Mouse (Mus musculus): ENCODE data around the gene Itgae. TPM values are rescaled to one million over a fixed set of nuclear protein-coding genes. Genes with fewer than 3 reads are reported as not detected.

The Itgae gene
- polyA plus RNA-seq (2012; rRNA removed) = 0.50 and 0.58 TPM in 2 replicates

DNA sequence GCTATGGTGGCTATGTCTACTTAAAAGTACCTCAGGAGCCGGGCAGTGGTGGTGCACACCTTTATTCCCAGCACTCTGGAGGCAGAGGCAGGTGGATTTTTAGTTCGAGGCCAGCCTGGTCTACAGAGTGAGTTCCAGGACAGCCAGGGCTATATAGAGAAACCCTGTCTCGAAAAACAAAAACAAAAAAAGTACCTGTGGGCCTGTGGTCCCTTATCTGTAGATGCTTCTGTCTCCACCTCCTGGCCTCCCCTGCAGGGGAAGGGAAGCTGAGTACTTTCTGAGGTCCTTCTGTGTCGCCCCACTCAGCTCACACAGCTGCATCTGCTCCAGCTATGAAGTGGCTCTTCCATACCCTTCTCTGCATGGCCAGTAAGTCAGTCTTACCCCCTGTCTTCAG is at the start of gene Itgae:
Gene Itgae, plus strand, starts transcription at position 301 of the 400 bp plus-strand sequence.
- no peak for DNase-seq (ENCODE audit: low spot score)

DNA sequence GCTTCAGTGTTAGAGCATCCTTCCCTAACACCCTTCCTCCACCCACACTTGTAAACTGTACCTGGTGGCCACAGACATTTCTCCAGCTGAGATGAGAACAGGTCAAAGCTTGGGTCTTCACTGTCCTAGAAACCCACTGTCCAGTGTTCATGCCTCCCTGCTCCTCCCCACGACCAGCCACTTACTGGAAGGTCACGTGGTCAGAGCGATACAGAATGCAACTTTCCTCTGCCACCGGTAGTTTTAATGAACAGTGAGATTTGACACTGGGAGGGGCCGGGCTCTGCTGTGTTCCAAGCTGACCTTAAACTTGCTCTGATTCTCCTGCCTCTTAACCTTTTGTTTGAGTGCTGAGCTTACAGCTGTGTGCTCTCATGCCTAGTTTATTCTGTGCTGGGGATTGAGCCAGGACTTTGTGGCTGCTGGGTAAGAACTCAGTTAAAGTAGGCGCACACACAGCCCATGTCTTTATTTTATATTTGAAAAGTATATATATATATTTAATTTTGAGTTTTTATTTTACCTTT is 46.1 kb upstream of the Itgae start:
- DNase-seq (ENCODE audit: low spot score) = no peak

DNA sequence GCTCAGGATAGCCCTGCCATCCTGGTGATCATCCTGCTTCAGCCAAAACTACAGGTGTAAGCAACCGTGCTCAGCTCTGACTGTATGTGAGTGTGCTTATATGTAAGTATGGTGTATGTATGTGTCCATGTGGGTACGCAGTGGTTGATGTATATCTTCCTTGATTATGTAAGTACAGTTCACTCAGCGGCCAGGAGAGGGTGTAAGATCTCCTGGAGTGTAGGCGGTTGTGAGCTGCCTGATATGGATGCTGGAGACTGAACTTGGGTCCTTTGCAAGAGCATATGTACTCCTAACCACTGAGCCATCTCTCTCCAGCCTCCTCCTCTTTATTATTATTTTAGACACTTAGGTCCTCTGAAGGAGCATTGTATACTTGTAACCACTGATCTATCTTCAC is 45.6 kb upstream of the Itgae start:
- DNase-seq (ENCODE audit: low spot score) = no peak

DNA sequence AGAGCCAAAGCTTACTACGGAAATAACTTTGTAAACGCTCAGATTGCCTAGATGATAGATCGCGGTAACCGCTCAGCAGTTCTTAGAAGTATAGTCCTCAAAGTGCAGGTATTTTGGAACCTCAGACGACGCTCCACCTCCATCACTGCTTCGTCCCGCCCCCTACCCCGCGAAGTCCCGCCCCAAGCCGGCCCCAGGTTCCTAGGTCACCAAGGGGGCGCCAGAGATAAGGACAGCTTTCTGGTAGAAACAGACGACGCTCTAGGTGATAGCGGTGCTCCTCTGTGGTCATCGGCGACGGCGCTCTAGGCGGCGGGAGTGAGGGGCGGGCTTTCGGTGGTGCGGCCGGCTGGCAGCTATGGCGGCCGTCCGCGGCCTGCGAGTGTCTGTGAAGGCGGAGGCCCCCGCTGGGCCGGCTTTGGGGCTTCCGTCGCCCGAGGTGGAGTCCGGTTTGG is 42.8 kb upstream of the Itgae start, which contains the start of gene Ncbp3:
Gene Ncbp3, plus strand, starts transcription at position 242 of the 455 bp plus-strand sequence.
- DNase-seq (ENCODE audit: low spot score) = peak; percentile 88

DNA sequence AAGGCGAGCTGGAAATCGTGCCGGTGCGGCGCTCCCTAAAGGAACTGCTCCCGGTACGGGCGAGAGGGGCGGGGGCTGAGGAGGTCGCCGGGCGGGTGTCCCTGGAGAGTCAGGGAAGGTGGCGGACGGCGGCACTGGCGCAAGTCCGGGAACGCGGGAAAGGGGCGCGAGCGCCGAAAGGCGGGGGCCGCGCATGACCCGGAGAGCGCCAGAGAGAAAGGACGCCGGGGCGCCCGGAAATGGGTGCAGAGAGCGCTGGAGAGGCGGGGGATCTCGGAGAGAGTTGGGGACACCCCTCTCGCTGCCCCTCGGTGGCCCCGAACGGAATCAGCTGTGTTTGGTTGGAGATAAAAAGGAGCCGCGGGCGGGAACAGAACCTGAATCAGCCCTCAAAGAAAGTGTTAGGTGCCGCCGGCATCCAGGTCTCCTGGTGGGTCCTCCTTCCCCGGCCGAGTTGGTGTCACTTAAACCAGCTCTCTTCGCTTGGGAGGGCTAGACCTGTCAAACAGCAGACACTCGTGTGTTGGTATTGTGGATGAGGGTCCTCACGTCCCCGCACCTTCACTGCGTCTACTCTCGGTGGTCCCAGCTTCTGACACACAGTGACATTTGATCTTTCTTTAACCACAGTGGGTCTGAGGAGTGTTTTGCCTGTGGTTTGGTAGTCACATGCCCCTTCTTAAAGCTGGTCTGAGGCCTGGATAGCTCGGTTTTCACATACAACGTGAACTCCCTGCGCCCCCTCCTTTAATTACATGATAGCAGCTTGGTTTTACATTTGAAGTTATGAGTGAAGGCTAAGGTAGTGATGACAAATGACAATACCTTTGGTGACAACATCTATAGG is 42.1 kb upstream of the Itgae start:
- DNase-seq (ENCODE audit: low spot score) = no peak

DNA sequence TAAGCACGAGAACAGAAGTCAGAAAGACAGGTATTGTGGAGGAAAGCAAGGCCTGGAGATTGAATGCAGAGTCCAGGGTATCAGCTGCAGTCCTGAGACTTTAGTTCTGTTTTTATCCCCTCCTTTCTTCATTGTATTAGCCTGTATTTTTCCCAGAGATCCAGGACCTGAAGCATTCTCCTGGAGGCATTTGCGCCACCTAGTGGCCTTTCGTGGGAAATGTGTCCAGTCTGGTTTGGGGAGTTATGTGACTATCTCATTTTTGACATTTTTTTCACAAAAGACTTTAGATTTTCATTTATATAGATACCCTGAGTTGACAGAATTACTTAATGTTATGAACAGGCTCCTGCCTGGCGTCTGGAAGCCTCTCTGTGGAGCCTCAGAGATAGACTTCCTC is 41.0 kb upstream of the Itgae start:
- no peak for DNase-seq (ENCODE audit: low spot score)

DNA sequence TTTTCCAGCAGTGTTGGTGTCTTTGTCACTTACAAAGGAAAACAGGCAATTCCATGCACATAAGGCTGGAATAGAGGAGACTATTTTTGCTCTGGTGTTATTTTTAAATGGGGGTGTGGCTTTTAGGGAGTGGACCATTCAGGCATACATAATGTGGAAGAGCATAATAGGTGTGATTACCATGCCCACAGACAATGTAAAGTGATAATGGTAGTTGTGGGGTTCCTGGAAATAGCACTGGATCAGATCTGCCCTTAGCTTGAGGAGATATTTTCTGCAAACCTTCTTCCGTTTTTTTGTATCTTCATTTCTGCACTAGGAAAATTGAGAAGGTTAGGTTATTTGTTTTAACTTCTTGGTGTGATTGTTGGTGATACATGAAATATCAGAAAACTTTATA is 37.6 kb upstream of the Itgae start:
- DNase-seq (ENCODE audit: low spot score) = no peak

DNA sequence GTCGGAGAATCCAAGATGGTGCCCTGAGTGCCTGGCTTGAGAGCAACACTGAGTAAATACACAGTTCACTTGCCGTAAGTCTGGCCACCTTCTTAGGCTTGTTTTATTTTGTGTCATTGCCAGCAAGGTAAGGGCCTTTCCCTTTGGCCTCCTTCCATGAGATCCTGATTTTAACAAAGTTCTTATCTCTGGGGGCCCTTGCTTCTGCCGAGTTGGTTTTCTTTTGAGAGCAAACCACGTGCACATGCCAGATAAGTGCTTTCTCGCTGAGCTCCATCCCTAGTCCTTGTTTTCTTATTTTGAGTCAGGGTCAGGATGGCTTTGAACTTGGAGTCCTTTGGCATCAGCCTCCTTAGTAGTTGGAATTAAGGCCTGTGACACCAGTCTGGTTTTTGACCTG is 32.7 kb upstream of the Itgae start:
- no peak for DNase-seq (ENCODE audit: low spot score)

DNA sequence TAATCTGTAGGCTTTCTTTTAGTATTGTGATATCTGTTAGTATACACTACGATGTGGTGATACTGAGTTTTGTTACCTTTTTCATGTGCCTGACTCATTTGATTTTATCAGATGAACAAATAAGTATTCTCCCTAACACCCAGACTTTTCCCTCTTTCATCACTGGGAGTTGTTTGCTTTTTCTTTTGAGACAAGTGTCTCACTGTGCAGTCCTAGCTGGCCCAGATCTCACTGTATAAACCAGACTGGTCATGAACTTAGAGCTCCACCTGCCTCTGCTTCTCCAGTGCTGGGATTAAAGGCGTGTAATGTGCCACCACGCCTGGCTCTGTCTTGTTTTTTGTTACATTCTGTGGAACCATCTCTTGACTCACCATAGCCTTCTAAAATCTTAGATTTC is 30.8 kb upstream of the Itgae start:
- DNase-seq (ENCODE audit: low spot score) = no peak

DNA sequence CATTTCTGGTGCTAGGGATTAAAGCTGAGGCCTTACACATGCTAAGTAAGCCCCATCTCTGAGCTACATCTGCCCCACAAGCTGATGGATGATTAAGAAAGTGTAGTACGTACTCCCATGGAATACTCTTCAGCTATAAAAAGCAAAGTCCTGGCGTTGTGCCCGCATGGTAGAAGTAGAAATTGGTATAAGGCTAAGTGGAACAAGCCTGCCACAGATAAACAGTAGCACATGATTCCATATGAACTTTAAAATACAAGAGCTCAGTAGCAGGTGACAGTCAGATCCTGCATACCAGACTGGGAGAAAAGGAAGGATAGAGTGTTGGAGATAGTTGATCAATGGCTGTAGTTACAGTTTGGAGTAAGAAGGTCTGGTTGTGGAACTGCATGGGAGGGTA is 29.0 kb upstream of the Itgae start:
- no peak for DNase-seq (ENCODE audit: low spot score)

DNA sequence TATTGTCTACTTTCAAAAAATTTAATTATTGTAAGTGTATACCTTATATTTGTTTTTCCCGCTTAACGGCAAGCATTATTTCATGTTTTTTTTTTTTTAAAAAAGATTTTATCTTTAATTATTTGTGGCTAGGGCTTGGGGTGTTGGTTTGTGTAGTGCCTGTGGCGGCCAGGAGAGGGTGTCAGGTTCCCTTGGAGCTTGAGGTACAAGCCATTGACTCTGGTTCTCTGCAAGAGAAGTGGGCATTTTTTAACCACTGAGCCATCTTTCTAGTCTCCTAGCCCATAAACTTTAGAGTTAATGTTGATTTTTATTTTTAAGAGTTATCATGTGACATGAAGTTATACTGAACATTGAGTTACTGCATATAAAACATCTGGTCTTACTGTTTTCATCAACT is 18.5 kb upstream of the Itgae start:
- DNase-seq (ENCODE audit: low spot score) = no peak

DNA sequence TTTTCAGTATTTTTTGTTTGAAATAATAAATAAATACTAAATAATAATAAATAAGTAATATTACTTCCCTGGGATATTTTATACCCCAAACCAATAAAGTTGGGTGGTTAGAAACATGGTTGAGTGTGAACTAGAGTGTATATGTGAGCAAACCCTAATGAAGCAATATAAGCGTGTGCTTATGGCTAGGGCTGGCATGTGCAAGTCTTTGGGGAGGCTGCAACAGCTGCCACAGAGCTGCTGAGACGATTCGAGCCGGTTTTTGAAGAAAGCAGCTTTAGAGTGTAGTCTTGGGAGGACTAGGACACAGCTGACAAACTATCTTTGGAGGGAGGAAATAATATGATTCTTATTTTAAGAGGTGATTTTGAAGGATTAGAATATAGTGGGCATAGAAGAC is 14.1 kb upstream of the Itgae start:
- DNase-seq (ENCODE audit: low spot score) = no peak

DNA sequence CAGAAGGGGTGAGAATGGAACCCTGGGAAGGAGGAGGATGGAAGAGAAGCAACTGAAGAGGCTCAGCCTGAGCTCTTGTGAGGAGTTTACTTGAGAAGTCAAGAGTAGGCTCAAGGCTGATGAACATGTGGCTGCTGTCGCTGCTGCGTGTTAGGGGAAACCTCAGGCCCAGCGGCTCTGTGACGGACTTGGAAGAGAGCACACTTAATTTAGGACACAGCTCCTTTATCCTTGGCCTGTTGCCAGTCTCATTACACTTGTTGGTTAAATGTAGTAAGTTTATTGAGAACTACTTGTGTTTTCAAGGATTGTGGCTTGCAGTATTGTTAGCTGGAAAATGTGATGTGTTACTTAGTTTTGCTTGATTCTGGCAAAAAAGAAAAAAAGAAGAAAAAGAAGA is 13.7 kb upstream of the Itgae start:
- no peak for DNase-seq (ENCODE audit: low spot score)

DNA sequence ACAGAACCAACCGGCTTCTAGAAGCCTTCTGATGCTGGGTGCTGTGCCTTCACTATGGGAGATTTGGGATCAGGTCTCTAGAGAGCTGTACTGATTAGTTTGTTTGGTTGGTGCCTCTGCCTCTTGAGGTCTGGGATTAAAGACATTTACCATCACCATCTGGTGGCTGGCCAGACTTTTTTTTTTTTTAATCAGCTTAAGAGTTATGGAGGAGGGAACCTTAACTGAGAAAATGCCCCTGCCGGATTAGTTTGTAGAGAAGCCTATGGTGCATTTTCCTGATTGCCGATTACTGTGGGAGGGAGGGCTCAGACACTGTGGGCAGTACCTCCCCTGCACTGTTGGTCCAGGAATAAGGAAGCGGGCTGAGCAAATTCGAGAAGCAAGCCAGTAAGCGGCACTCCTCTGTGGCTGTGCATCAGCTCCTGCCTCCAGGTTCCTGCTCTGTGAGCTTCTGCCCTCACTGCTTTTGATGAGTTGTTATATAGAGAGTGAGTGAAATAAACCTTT is 13.1 kb upstream of the Itgae start:
- DNase-seq (ENCODE audit: low spot score) = no peak

DNA sequence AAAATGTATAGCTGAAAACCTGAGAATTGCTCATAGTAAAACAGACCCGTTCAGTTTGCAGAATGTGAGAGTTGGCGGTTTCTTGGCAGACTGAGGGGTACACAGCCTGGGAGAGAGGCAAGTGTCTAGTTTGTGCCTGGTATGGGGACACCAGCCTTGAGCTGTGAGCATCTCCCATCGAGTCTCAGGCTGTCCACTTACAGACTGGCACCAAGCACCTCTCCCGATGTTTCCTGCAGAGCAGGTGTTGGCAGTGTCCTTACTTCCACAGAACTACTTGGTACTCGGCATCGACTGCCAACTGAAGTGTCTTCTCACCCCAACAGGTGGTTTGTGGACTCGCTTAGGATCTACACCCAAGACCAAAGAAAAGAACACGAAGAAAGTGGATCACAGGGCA is 11.8 kb upstream of the Itgae start:
- DNase-seq (ENCODE audit: low spot score) = no peak

DNA sequence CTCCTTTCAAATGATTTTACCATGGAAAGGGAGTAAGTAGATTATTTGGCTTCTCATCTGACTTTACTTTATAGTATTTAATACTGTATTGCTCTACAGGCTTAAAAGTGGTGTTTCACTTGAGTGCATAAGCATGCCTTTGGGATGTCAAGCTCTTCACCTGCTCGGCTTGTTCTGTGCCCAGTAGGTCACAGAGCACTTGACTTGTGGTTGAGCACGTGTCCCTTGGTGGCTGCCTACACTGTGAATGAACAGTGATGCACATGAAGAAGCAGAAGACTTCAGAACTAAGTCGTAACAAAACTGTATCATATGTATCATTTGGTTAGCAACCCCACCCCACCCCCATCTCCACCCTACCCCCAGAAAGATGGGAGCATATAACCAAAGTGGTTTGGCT is 10.1 kb upstream of the Itgae start:
- DNase-seq (ENCODE audit: low spot score) = no peak

DNA sequence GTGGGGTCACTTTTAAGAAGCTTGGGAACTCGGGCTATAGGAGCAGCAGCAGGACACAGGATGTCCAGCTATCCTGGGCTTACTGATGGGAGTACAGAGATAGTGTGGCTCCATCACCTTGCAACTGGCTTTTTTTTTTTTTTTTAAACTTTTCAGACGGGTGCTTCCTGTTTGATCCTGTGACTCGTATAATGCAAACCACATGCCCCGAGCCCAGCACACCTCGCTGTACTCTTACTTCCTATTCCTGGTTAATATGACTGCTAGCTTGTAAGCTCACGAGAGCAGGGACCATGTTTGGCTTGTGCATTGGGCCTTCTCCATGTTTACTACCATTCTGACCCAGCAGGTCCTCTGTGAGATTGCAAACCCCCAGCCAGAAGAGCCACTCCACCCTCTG is 6.1 kb upstream of the Itgae start:
- DNase-seq (ENCODE audit: low spot score) = no peak

DNA sequence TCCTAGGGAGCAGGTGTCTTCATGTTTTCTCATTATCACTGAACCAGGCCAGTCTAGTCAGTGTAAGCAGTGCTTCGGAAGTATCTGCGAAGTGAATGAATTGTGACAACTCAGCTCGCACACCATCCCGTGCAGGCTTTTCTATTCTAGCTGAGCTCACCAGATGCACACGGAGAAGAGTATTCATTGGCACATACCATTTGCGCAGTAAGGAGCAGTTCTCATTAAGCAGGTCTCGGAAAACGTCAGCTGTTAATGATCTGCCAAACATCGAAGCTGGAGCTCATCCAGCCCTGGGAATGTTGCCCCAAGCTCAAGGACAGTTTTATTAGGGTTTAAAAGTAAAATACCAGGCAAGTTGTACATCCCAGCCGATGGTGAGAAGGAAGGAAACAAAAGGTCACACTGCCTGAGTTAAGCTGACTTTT is 5.6 kb upstream of the Itgae start:
- DNase-seq (ENCODE audit: low spot score) = no peak

DNA sequence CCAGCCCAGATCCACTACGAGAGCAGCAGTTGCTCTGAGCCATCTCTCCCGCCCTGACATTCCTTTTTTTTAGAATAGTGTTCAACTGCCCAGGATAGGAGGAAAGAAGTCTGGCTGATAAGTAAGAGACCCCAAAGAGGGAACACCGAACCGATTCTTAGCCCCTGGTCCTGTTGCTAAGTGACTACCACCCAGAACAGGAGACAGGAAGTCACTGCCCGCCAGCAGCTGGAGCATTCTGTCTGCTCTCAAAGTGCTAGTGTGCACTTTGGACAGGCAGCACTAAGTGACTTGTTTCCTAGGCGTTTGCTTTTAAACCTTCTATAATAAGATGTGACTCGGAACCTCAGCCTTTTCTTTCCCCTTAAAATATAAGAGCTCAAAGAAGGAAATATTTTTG is 5.0 kb upstream of the Itgae start:
- no peak for DNase-seq (ENCODE audit: low spot score)

DNA sequence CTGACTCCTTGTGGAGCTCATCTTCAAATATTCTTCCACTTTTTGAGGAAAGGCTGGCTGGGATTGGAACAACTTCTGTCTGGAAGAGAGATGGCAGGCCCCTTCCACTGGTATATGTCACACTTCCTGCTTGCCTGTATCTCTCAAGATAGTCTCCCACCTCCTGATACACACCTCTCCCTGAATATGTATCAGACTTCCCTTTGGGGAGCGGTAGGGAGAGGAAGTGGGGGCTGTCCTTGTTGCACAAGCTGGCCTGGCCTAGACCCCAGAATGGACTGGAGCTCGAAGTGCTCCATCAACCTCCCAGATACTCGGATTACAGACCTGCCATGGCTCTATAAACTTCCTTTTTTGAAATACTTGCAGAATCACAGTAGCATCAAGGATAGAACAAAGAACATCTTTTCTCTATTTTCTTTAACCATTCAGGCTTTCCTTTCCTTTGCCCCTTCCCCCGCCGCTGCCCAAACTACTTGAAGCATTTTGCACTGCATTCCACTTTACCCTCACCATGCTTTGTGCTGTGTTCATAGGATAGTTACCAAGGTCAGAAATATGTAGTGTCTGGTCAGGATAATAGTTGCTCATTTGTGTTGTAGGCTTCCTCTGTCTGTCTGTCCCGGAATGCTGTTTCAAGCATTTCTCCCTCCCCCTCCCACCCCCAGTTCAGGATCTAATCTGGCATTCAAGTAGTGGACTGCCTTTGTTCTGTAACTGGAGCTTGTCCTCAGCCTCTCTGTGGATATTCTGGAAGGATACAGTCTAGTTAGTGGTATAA is 2.5 kb upstream of the Itgae start:
- DNase-seq (ENCODE audit: low spot score) = no peak

DNA sequence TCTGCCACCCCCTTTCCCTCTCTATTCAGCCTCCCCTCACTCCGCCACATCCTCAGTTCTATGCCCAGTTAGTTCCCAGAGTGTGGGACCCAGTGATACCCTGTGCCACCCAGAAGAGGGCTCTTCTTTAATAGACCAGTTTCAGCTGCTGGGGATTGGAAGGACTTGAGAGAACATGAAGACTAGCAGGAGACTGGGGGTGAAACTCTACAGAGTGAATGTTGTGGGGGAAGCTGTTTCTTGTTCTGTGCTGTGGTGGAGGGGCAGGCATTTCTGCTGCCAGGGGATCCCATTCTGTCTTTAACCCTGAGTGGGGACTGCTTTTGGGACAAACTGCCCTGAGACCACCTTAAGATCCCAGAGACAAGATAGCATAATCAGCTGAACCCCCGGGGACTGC is 443 bp downstream of the Itgae start:
- no peak for DNase-seq (ENCODE audit: low spot score)

DNA sequence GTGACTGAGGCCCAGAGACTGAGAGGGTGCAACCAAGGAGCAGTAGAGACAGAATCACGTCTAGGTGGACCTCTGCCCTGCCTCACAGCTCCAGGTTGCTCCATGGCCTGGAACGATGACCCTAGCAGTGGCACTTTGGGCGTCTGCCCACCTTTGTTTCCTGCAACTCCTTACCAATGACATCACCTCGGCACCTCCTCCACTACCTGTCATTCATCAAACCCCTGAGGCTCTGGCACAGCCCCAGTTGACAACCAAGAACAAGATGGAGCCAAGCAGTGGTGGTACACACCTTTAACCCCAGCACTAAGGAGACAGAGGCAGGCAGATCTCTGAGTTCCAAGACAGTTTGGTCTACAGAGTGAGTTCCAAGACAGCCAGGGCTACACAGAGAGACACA is 1.7 kb downstream of the Itgae start:
- no peak for DNase-seq (ENCODE audit: low spot score)

DNA sequence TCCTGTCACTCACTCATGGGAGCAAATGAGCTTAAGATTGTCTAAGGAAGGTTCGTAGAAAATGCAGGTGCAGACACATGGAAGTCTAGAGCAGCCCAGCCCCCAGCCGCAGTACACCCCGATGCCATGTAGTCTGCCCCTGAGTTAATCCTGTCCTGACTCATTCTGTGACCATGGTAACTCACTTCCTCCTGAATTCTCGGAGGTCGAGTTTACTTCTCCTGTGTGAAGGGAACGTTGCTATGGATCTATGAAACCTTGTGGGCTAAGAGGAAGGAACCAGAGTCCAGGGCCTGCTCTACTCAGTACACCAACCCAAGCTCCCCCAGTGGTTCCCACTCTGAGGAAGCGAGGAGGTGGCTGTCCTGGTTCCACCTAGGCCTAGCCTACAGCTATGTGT is 2.5 kb downstream of the Itgae start:
- DNase-seq (ENCODE audit: low spot score) = no peak

All from urinary bladder, adult 2 months (tissue).